Mouse (Mus musculus) kidney, embryonic 15.5 days (tissue): Measurements from ENCODE around the gene Serpinb9. TPM values are rescaled to one million over a fixed set of nuclear protein-coding genes. Genes with fewer than 3 reads are reported as not detected.
"Not testable (repeated sequence)": the region's sequence is repeated elsewhere in the genome, so short reads cannot be mapped to it uniquely, and the experiment has no call there.

Experiments used
- ATAC-seq: fragments of 200-750 bp; cut with Nextera tagmentation; replicated peaks from 2 replicates; pipeline ENCODE4 v1.8.0; 2017; ENCODE audit warnings: moderate TSS enrichment; ENCODE audit not compliant: low FRiP score
- H3K27ac ChIP-seq: fragments of 300-500 bp; sonication (generic); 2 replicates; pipeline ENCODE4 v1.5.1; 2015; ENCODE audit warnings: mild to moderate bottlenecking, inconsistent platforms
- H3K27me3 ChIP-seq: fragments of 300-500 bp; sonication (generic); 2 replicates; pipeline ENCODE4 v1.6.1; 2015; ENCODE audit warnings: inconsistent platforms
- H3K36me3 ChIP-seq: fragments of 300-500 bp; sonication (generic); 2 replicates; pipeline ENCODE4 v1.6.1; 2015; ENCODE audit warnings: inconsistent platforms
- H3K4me1 ChIP-seq: fragments of 300-500 bp; sonication (generic); 2 replicates; pipeline ENCODE4 v1.6.1; 2015; ENCODE audit warnings: inconsistent platforms
- H3K4me2 ChIP-seq: fragments of 300-500 bp; sonication (generic); 2 replicates; pipeline ENCODE4 v1.6.1; 2015; ENCODE audit warnings: moderate library complexity, mild to moderate bottlenecking, inconsistent platforms
- H3K4me3 ChIP-seq: fragments of 300-500 bp; sonication (generic); replicated peaks from 2 replicates; pipeline ENCODE4 v1.5.1; 2015; ENCODE audit warnings: mild to moderate bottlenecking, inconsistent platforms
- H3K9ac ChIP-seq: fragments of 300-500 bp; sonication (generic); 2 replicates; pipeline ENCODE4 v1.6.1; 2015; ENCODE audit warnings: mild to moderate bottlenecking, inconsistent platforms
- H3K9me3 ChIP-seq: fragments of 300-500 bp; sonication (generic); replicated peaks from 2 replicates; pipeline ENCODE4 v1.6.1; 2016; ENCODE audit warnings: inconsistent platforms
- WGBS: fragments of 180-500 bp; shearing (Covaris S2); methylation state at CpG from one replicate; pipeline ENCODE4 v1.1.7; 2015; ENCODE audit warnings: mixed read lengths; 5-methylcytosine and 5-hydroxymethylcytosine counted together
- polyA plus RNA-seq: library from polyadenylated mRNA; unstranded; fragments of >200 nt; fragmentation: Nextera tagmentation; extraction: Ambion mirVana; gene quantifications from 2 replicates; pipeline ENCODE4 v1.2.1, GENCODE M21; 2015

The Serpinb9 gene
- polyA plus RNA-seq: 8.8 and 9.3 TPM in 2 replicates

DNA sequence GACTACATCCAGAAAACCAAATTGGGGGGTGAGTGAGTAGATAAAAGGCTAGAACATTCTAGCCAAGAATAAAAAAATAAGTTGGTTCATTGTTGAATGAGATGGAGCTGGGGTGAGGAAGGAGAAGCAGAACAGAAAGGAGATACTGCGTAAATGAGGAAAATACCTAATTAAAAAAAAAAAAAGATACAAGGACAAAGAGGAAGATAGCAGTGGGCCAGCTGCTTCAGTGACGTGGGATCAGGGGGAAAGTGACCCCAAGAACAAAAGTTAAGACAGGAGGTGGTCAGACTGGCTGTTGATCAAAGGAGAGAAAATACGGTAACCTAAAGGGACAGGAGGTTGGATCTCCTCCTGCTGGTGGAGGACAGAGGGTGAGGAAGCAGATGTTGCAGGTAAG, at the start of gene Serpinb9:
Gene Serpinb9, plus strand, starts transcription at position 301 of the 400 bp plus-strand sequence.
- peak within 1 kb of the TSS; percentile 58 for H3K4me2 ChIP-seq
- H3K9ac ChIP-seq: 0 out of 2 replicates have a peak within 1 kb of the TSS, but pooled peaks have one; percentile 33
- H3K9me3 ChIP-seq: no peaks in the 10 kb centered on the region
- WGBS: 83% methylated on average over 3 of the region's 3 CpGs
- peaks cover 10% of the 10 kb centered on the region; the same call in 1 of the 2 replicates for H3K4me1 ChIP-seq
- H3K27ac ChIP-seq: peak within 1 kb of the TSS; percentile 86
- H3K36me3 ChIP-seq: no peaks in the 10 kb centered on the region
- peak within 1 kb of the TSS; percentile 39 for H3K4me3 ChIP-seq
- ATAC-seq: no peak
- no peaks in the 10 kb centered on the region for H3K27me3 ChIP-seq

DNA sequence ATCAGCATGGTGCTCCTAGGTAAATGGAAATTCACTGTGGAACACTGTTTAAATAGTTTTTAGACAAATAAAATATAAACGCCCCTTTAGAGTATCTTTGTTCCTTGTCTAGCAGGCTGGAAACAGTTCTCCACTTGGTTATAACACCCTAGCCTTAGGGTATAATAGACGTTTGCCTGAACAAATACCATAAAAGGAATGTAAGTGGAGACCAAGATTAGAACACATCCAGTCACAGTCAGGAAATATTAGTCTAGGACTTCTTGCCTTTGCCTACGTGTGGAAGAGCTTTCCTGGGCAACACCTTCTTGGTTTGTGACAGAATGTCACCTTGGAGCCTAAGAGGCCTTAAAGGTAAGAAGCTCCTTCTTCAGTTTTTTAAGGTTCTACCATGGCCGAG, 46.5 kb upstream of the Serpinb9 start:
- 65% methylated on average over 4 of the region's 4 CpGs for WGBS
- H3K27ac ChIP-seq: no peak overlapping the region
- ATAC-seq: no peak

DNA sequence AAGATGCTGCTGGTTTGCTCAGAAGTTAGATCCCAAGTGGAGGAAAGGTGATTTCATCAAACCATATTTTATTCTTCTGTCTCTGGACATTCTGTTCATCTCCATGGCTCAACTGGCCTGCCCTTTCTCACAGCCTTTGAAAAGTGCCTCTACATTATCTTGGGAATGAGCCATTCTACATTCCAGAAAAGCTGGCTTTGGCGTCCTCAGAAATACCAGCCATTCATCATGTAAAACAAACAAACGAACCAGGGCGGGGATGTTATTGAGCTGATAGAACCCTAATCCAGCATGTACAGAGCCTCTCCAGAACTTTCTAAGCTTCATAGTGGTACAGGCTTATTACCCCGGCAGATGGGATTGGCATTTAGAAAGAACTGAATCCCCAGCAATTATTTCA, 45.1 kb upstream of the Serpinb9 start:
- H3K27me3 ChIP-seq: no peaks in the 10 kb centered on the region
- H3K4me2 ChIP-seq: no peak overlapping the region
- WGBS: 70% methylated on average over 4 of the region's 4 CpGs
- no peak for ATAC-seq
- H3K27ac ChIP-seq: no peak overlapping the region
- H3K36me3 ChIP-seq: no peaks in the 10 kb centered on the region
- H3K4me1 ChIP-seq: no peaks in the 10 kb centered on the region
- H3K4me3 ChIP-seq: no peak overlapping the region
- H3K9me3 ChIP-seq: no peaks in the 10 kb centered on the region
- H3K9ac ChIP-seq: no peak overlapping the region

More for the DNA sequence above, 46.5 kb upstream of the Serpinb9 start:
- no peaks in the 10 kb centered on the region for H3K27me3 ChIP-seq
- H3K36me3 ChIP-seq: no peaks in the 10 kb centered on the region
- no peak overlapping the region for H3K9ac ChIP-seq
- H3K9me3 ChIP-seq: no peaks in the 10 kb centered on the region
- no peak overlapping the region for H3K4me2 ChIP-seq
- H3K4me3 ChIP-seq: no peak overlapping the region
- H3K4me1 ChIP-seq: no peaks in the 10 kb centered on the region

DNA sequence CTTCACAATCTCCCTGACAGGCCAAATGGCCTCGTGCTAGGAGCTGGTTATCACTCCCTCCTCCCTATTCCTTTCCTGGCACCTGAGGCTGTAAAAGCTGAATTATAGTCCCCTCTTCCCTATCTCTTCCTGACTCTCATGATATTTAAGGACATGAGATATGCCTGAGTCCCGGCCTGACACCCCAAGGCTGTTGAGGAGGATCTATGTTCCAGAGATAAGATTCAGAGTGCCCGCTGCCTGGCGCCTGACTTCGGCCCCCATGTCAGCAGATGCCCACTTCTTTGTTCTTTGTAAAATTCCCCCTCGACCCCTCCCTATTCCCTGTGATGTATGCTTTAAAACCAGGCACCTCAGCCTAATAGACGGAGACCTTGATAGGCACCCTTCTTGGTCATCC, 44.5 kb upstream of the Serpinb9 start:
- not testable (repeated sequence) for ATAC-seq, H3K9ac ChIP-seq, H3K36me3 ChIP-seq, H3K27ac ChIP-seq, H3K9me3 ChIP-seq, H3K4me3 ChIP-seq, H3K4me1 ChIP-seq, H3K4me2 ChIP-seq, H3K27me3 ChIP-seq
- WGBS: 70% methylated on average over 7 of the region's 7 CpGs

GRCm38 (mm10) chr13:32963990-32964753, 38.9 kb upstream of the Serpinb9 start:
- H3K4me1 ChIP-seq: peaks cover 15% of the 10 kb centered on the region
- peak overlapping the region; percentile 37; the same call in 1 of the 2 replicates for H3K27ac ChIP-seq
- H3K27me3 ChIP-seq: no peaks in the 10 kb centered on the region
- H3K4me3 ChIP-seq: no peak overlapping the region
- no peaks in the 10 kb centered on the region for H3K9me3 ChIP-seq
- H3K9ac ChIP-seq: no peak overlapping the region
- ATAC-seq: peak; percentile 27; the same call in 1 of the 2 replicates
- H3K36me3 ChIP-seq: no peaks in the 10 kb centered on the region
- H3K4me2 ChIP-seq: no peak overlapping the region
- 73% methylated on average over 9 of the region's 9 CpGs for WGBS

DNA sequence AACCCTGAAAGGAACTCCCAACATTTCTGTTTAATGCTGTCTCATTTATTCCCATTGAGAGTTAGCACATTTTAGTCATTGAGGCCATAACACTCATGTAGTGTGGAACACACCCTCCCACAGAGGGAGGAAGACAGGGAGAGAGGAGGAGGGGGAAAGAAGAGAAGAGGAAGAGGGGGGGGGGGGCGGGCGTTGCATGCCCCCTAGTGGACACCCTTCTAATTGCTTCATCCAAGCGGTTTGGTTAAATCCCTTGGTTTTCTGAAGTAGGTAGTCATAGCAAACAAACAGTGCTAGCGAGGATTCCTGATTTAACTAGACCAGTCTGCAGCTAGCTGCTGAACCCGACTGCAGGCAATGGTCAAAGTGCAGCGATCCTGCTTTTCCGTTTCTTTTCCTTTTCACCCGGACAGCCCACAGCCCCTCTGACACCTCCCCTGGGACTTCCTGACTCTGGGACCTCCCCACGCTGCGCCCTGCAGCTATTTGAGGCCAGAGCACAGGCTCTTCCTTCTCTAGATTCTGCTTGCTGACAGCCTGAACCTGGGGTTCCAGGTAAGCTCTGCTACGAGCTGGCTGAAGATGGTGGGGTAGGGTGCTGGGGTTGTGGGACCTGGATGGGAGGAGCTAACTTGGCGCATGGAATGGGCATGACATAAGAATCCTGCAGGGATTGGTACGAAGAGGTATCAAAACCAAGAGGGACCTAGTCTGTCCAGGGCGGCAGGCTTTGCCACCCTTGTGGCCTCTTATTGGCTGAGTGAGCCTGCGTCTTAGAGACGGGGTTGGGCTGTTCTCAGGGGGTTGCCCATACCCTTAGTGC, 37.9 kb upstream of the Serpinb9 start, which contains the start of gene Serpinb6b:
Gene Serpinb6b, plus strand, starts transcription at position 221 of the 823 bp plus-strand sequence.
- H3K27ac ChIP-seq: peak within 1 kb of the TSS; percentile 37; the same call in 1 of the 2 replicates
- H3K27me3 ChIP-seq: no peaks in the 10 kb centered on the region
- ATAC-seq: peak; percentile 47; the same call in 1 of the 2 replicates
- no peaks in the 10 kb centered on the region for H3K9me3 ChIP-seq
- H3K4me1 ChIP-seq: peaks cover 15% of the 10 kb centered on the region
- 42% methylated on average over 14 of the region's 16 CpGs for WGBS
- no peaks in the 10 kb centered on the region for H3K36me3 ChIP-seq
- peak within 1 kb of the TSS; percentile 52 for H3K4me2 ChIP-seq
- peak within 1 kb of the TSS; percentile 5; the same call in 1 of the 2 replicates for H3K9ac ChIP-seq
- H3K4me3 ChIP-seq: peak within 1 kb of the TSS; percentile 21

DNA sequence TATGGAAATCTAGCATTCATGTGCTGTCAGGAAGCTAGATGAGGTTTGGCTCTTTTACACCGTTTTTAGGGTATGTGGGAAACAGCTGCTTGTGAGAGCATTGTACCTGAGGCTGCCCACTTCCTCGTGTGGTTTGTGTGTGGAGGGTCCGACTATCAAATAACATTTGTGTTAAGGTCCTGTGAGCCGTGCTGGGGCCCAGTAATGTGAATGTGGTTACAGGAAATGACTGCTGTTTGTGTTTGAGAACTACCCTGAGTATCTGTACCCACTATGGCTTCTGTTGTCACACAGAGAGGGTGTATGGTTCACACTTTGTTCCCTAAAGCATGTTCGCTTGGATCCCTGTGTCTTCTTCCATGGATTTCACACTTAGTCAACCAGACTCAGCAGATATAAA, 36.9 kb upstream of the Serpinb9 start:
- no peaks in the 10 kb centered on the region for H3K36me3 ChIP-seq
- no peak overlapping the region for H3K27ac ChIP-seq
- no peaks in the 10 kb centered on the region for H3K27me3 ChIP-seq
- no peak for ATAC-seq
- WGBS: 65% methylated on average over 5 of the region's 5 CpGs
- peaks cover 15% of the 10 kb centered on the region for H3K4me1 ChIP-seq
- H3K9ac ChIP-seq: no peak overlapping the region
- no peaks in the 10 kb centered on the region for H3K9me3 ChIP-seq
- 0 out of 2 replicates have a peak overlapping the region, but pooled peaks have one; percentile 52 for H3K4me2 ChIP-seq
- no peak overlapping the region for H3K4me3 ChIP-seq

DNA sequence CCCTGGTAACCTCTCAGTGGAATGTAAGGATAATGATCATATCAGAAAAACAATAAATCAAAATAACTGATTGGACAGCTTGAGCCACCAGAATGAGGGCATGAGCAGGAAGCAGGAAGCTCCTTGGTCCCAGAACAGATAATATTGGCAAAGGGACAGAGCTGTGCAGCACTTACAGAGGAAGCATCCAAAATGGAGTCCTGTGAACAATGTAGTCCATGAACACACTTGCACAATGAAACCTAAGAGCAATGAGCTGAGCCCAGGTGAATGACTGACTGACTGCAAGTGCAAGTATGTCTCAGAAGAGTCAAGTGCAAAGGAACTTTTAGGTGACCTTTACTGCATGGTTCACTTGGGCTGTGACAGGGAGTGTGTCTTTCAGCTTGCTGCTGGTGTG, 35.8 kb upstream of the Serpinb9 start:
- H3K4me2 ChIP-seq: no peak overlapping the region

GRCm38 (mm10) chr13:32968353-32968984, 34.6 kb upstream of the Serpinb9 start:
- ATAC-seq: peak; percentile 86
- no peaks in the 10 kb centered on the region for H3K27me3 ChIP-seq
- H3K4me3 ChIP-seq: no peak overlapping the region
- H3K9me3 ChIP-seq: no peaks in the 10 kb centered on the region
- no peak overlapping the region for H3K4me2 ChIP-seq
- no peak overlapping the region for H3K27ac ChIP-seq
- WGBS: 83% methylated on average over 5 of the region's 5 CpGs
- no peaks in the 10 kb centered on the region for H3K36me3 ChIP-seq
- peaks cover 15% of the 10 kb centered on the region for H3K4me1 ChIP-seq
- no peak overlapping the region for H3K9ac ChIP-seq

More for the DNA sequence above, 35.8 kb upstream of the Serpinb9 start:
- Histone ChIP-seq H3K27me3 (no peaks in the 10 kb centered on the region), H3K27ac (no peak overlapping the region), H3K4me1 (peaks cover 15% of the 10 kb centered on the region), H3K36me3 (no peaks in the 10 kb centered on the region), H3K9ac (no peak overlapping the region), H3K9me3 (no peaks in the 10 kb centered on the region), H3K4me3 (no peak overlapping the region)
- ATAC-seq: no peak

GRCm38 (mm10) chr13:32968996-32969640, 33.9 kb upstream of the Serpinb9 start:
- Histone ChIP-seq H3K9ac (no peak overlapping the region), H3K36me3 (no peaks in the 10 kb centered on the region), H3K4me2 (no peak overlapping the region), H3K4me3 (no peak overlapping the region), H3K9me3 (no peaks in the 10 kb centered on the region), H3K27me3 (no peaks in the 10 kb centered on the region), H3K4me1 (peaks cover 14% of the 10 kb centered on the region), H3K27ac (no peak overlapping the region)
- no peak for ATAC-seq
- WGBS: 71% methylated on average over 4 of the region's 4 CpGs

DNA sequence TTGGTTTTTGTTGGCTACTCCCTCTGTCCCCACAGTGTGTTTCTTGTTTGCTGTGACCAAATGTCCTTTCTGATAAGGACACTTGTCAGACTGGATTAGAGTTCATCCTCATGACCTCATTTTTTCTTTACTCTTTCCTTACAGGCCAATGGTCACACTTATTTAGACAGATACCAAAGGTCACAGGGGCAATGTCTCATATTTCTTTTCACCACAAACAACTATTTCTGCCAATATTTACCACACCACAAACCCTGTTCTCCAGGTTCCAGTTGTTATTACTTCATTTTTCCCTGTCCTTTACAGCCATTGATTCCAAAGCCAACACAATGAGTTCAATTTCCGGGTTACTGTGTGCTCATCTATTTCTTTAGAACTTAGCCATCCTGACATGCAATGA, 33.4 kb upstream of the Serpinb9 start:
- H3K36me3 ChIP-seq: no peaks in the 10 kb centered on the region
- peaks cover 8% of the 10 kb centered on the region for H3K4me1 ChIP-seq
- no peak overlapping the region for H3K27ac ChIP-seq
- no peak overlapping the region for H3K4me3 ChIP-seq
- no peak overlapping the region for H3K4me2 ChIP-seq
- H3K27me3 ChIP-seq: no peaks in the 10 kb centered on the region
- no peak overlapping the region for H3K9ac ChIP-seq
- no peaks in the 10 kb centered on the region for H3K9me3 ChIP-seq
- no peak for ATAC-seq
- WGBS: 85% methylated on average over 1 of the region's 1 CpGs
